Mouse (Mus musculus) bone marrow, adult 2 months (tissue): ENCODE measurements at regions not wholly inside any gene's neighbourhood (a gene's known extent, or its start where the extent isn't known, plus 50 kb on each side); places are given as distances from the start of the nearest gene placed in this dataset.
A peak's percentile ranks its signal among the peaks of the same experiment; 100 is the strongest.

Source experiments
- H3K27ac ChIP-seq: fragments of 200-500 bp; 2 replicates; pipeline ENCODE4 v1.5.1; 2012; ENCODE audit warnings: low read depth, mild to moderate bottlenecking, control low read depth, inconsistent platforms, low read length; ENCODE audit not compliant: control insufficient read depth, poor library complexity, insufficient read depth
- H3K4me1 ChIP-seq: fragments of 200-500 bp; 2 replicates; pipeline ENCODE4 v1.6.1; 2011; ENCODE audit warnings: low read length; ENCODE audit not compliant: control insufficient read depth, insufficient read depth
- H3K4me3 ChIP-seq: fragments of 200-500 bp; replicated peaks from 2 replicates; pipeline ENCODE3; 2011; ENCODE audit warnings: mild to moderate bottlenecking, low read depth, low read length, control low read depth; ENCODE audit not compliant: control insufficient read depth
- CTCF ChIP-seq: fragments of 200-500 bp; IDR thresholded peaks from 2 replicates; pipeline ENCODE4 v1.5.1; 2011; ENCODE audit warnings: low read length, control low read depth; ENCODE audit not compliant: control insufficient read depth, insufficient read depth
- POLR2A ChIP-seq: fragments of 200-500 bp; IDR thresholded peaks from 2 replicates; pipeline ENCODE4 v1.6.1; 2011; ENCODE audit warnings: low read depth, mild to moderate bottlenecking, control low read depth, low read length, borderline replicate concordance; ENCODE audit not compliant: control insufficient read depth
- WGBS: fragments of 180-500 bp; shearing (Covaris S2); methylation state at CpG from one replicate; pipeline ENCODE4 v1.1.7; 2018; 5-methylcytosine and 5-hydroxymethylcytosine counted together

DNA sequence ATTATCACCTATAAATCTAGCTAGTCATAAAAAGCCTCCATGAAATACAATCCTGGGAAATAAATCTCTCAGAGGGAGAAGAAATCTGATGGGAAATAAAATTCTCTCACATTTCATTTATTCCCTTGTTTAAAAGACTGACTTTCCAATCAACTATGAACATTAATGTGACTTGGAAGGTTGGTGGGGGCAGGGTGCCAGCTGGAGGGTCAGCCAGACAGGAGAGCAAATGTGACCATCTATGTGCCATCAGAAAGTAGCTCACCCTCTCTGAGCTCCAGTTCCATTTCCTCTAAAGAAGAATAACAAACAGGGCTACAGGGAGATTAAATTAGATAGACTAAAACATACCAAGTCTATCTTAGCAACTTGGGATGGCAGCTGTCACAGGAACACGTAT, 257.0 kb downstream of the Dhx15 start:
- Histone ChIP-seq H3K4me3 (no peak overlapping the region), H3K27ac (no peak overlapping the region), H3K4me1 (no peaks in the 10 kb centered on the region)
- no peak for TF ChIP-seq CTCF
- TF ChIP-seq POLR2A = no peak
- WGBS = 82% methylated on average over 1 of the region's 1 CpGs

- H3K27ac ChIP-seq = no peak overlapping the region
- H3K4me1 ChIP-seq = no peaks in the 10 kb centered on the region
- WGBS = 86% methylated on average over 3 of the region's 3 CpGs
- H3K4me3 ChIP-seq = no peak overlapping the region
- TF ChIP-seq POLR2A = no peak
- no peak for TF ChIP-seq CTCF
Observed at GRCm38 (mm10) chr5:51930416-51930815, 259.9 kb downstream of the Dhx15 start.

DNA sequence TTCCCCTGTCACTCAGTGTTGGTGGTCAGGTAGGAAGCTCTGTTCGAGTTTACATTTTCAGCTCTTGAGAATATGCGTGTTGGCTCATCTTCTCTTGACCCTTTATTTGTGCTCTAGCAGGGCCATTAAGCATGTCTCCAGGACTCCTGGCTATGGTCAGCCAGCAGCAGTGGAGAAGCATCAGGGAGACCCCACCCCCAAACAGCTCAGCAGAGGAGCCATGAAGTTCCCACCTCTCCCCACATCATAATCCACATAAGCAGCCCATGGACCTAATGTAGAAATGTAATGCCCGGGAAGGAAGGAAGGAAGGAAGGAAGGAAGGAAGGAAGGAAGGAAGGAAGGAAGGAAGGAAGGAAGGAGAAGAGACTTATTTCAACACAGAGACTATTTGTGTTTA, 261.5 kb downstream of the Dhx15 start:
- Histone ChIP-seq H3K27ac (no peak overlapping the region), H3K4me1 (no peaks in the 10 kb centered on the region), H3K4me3 (no peak overlapping the region)
- 88% methylated on average over 3 of the region's 3 CpGs for WGBS
- TF ChIP-seq CTCF (no peak), POLR2A (no peak)

DNA sequence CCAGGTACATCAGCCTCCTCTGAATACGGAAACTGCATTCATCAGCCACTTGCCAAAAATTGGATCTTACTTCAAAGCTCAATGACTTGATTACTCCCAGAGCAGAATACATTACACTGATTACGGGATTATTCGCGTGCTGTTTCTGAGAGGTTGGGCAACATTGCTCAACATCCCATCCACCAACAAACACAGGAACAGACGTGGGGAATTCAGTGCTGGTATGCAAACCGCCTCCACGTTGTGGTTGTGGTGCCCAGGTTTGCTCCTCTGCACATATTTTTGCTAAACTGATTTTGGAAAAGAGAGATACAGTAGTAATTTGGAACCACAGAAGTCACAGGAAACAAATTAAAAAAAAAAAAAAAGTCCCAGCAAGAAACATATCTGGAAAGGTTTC, 266.9 kb downstream of the Dhx15 start:
- 49% methylated on average over 7 of the region's 7 CpGs for WGBS
- H3K27ac ChIP-seq = no peak overlapping the region
- no peaks in the 10 kb centered on the region for H3K4me1 ChIP-seq
- H3K4me3 ChIP-seq = no peak overlapping the region
- no peak for TF ChIP-seq CTCF
- TF ChIP-seq POLR2A = no peak

DNA sequence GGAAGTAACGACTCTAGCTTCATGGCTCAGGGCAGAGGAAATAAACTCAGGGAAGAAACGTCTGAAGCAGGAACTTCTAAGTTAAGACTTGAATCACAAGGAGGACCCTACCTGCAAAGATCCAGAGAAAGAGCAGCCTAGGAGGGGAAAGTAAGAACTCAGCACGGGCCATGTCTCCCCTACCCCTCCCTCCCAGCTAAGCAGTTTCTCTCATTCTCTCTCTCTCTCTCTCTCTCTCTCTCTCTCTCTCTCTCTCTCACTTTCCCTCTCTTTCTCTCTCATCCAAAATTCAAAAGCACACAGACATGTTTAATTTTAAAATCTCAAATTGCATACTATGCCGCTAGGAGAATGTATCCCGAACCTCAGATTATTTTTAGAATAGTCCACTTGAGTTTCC, 267.3 kb downstream of the Dhx15 start:
- 46% methylated on average over 5 of the region's 5 CpGs for WGBS
- TF ChIP-seq POLR2A = no peak
- TF ChIP-seq CTCF = no peak

GRCm38 (mm10) chr5:51922494-51922893, 267.8 kb downstream of the Dhx15 start:
- no peak overlapping the region for H3K4me3 ChIP-seq
- 70% methylated on average over 7 of the region's 7 CpGs for WGBS
- H3K4me1 ChIP-seq = no peaks in the 10 kb centered on the region
- TF ChIP-seq CTCF (no peak), POLR2A (no peak)
- no peak overlapping the region for H3K27ac ChIP-seq

More for the DNA sequence above, 267.3 kb downstream of the Dhx15 start:
- Histone ChIP-seq H3K4me1 (no peaks in the 10 kb centered on the region), H3K27ac (no peak overlapping the region), H3K4me3 (no peak overlapping the region)

GRCm38 (mm10) chr5:51917812-51918448, 272.4 kb downstream of the Dhx15 start:
- no peak overlapping the region for H3K4me3 ChIP-seq
- H3K27ac ChIP-seq = no peak overlapping the region
- H3K4me1 ChIP-seq = no peaks in the 10 kb centered on the region
- 36% methylated on average over 4 of the region's 4 CpGs for WGBS
- TF ChIP-seq POLR2A = no peak
- TF ChIP-seq CTCF = no peak

- Histone ChIP-seq H3K4me1 (no peaks in the 10 kb centered on the region), H3K4me3 (no peak overlapping the region), H3K27ac (no peak overlapping the region)
- 87% methylated on average over 6 of the region's 6 CpGs for WGBS
- TF ChIP-seq CTCF (no peak), POLR2A (no peak)
Observed at GRCm38 (mm10) chr5:51914731-51915130, 275.6 kb downstream of the Dhx15 start.

DNA sequence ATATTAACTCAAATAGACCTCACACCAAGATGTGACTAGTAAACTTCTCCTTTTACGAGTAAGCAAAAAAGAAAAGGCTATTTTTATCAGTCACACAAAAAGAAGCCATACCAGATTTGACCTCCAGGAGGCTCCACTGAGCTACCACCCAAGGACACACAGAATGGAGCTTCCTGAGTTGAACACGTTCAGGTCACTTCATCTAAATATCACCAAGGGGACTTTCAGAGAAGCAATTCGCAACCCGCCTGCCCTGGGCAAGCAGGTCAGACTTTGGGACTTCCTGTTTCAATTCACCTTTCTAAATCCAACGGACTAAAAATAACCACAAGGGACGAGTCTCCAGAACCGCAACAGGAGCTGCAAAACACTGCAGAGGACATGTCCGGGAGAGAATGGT, 281.5 kb downstream of the Dhx15 start:
- 4% methylated on average over 8 of the region's 8 CpGs for WGBS
- no peak overlapping the region for H3K27ac ChIP-seq
- H3K4me1 ChIP-seq = no peaks in the 10 kb centered on the region
- H3K4me3 ChIP-seq = no peak overlapping the region
- TF ChIP-seq POLR2A = no peak
- TF ChIP-seq CTCF = peak; percentile 22; the same call in 1 of the 2 replicates
